Mouse (Mus musculus) kidney, postnatal 0 days (tissue): Measurements from ENCODE around the gene Prdm4. TPM values are rescaled to one million over a fixed set of nuclear protein-coding genes. Genes with fewer than 3 reads are reported as not detected.
A peak's percentile ranks its signal among the peaks of the same experiment; 100 is the strongest.

Experiments
- ATAC-seq: fragments of 200-750 bp; cut with Nextera tagmentation; replicated peaks from 2 replicates; pipeline ENCODE4 v1.8.0; 2017; ENCODE audit warnings: low read depth, moderate number of reproducible peaks, moderate TSS enrichment, moderate library complexity; ENCODE audit not compliant: low FRiP score
- DNase-seq: peaks from one replicate; pipeline ENCODE4 v3.0.0-alpha.2; 2016; ENCODE audit warnings: low spot score
- H3K27ac ChIP-seq: fragments of 300-500 bp; sonication (generic); 2 replicates; pipeline ENCODE4 v1.5.1; 2014; ENCODE audit warnings: mild to moderate bottlenecking
- H3K27me3 ChIP-seq: fragments of 300-500 bp; sonication (generic); 2 replicates; pipeline ENCODE4 v1.6.1; 2014; ENCODE audit warnings: low read length, mixed read lengths; ENCODE audit not compliant: insufficient read depth
- H3K36me3 ChIP-seq: fragments of 300-500 bp; sonication (generic); 2 replicates; pipeline ENCODE4 v1.6.1; 2014; ENCODE audit warnings: low read length, mixed read lengths; ENCODE audit not compliant: insufficient read depth
- H3K4me1 ChIP-seq: fragments of 300-500 bp; sonication (generic); replicated peaks from 2 replicates; pipeline ENCODE4 v1.6.1; 2014; ENCODE audit warnings: antibody characterized with exemption, low read length, mixed read lengths; ENCODE audit not compliant: insufficient read depth
- H3K4me2 ChIP-seq: fragments of 300-500 bp; sonication (generic); 2 replicates; pipeline ENCODE4 v1.6.1; 2014; ENCODE audit warnings: mild to moderate bottlenecking, low read length, moderate library complexity, mixed read lengths
- H3K4me3 ChIP-seq: fragments of 300-500 bp; sonication (generic); replicated peaks from 2 replicates; pipeline ENCODE4 v1.5.1; 2014; ENCODE audit warnings: low read depth, low read length
- H3K9ac ChIP-seq: fragments of 300-500 bp; sonication (generic); 2 replicates; pipeline ENCODE4 v1.6.1; 2014; ENCODE audit warnings: low read depth, low read length
- H3K9me3 ChIP-seq: fragments of 300-500 bp; sonication (generic); replicated peaks from 2 replicates; pipeline ENCODE4 v1.6.1; 2016; ENCODE audit warnings: low read length, inconsistent platforms, mixed read lengths
- CTCF ChIP-seq: IDR thresholded peaks from 2 replicates; pipeline ENCODE4 v1.5.1; 2016; ENCODE audit warnings: antibody characterized with exemption, low read depth, mild to moderate bottlenecking, moderate library complexity
- WGBS: fragments of 180-500 bp; shearing (Covaris S2); extraction: QIAGEN DNeasy Blood & Tissue Kit; methylation state at CpG from one replicate; pipeline ENCODE4 v1.1.7; 2014; 5-methylcytosine and 5-hydroxymethylcytosine counted together
- polyA plus RNA-seq: library from polyadenylated mRNA; unstranded; fragments of >200 nt; fragmentation: Nextera tagmentation; extraction: Ambion mirVana; gene quantifications from 2 replicates; pipeline ENCODE4 v1.2.1, GENCODE M21; 2015

The Prdm4 gene
- polyA plus RNA-seq, 1 experiment from 2014 or later = 10.9 TPM

- H3K4me1 ChIP-seq = no peaks in the 10 kb centered on the region
- DNase-seq (no peak), ATAC-seq (no peak)
- no peak overlapping the region for H3K27ac ChIP-seq
- H3K27me3 ChIP-seq = no peaks in the 10 kb centered on the region
- H3K4me3 ChIP-seq = no peak overlapping the region
- no peak overlapping the region for H3K4me2 ChIP-seq
- peaks cover 15% of the 10 kb centered on the region; the same call in 1 of the 2 replicates for H3K36me3 ChIP-seq
- 90% methylated on average over 13 of the region's 13 CpGs for WGBS
- H3K9me3 ChIP-seq = no peaks in the 10 kb centered on the region
- no peak for TF ChIP-seq CTCF
- no peak overlapping the region for H3K9ac ChIP-seq
Measured at GRCm38 (mm10) chr10:85873861-85874544, 42.9 kb downstream of the Prdm4 start.

GRCm38 (mm10) chr10:85872479-85872773 is 44.5 kb downstream of the Prdm4 start:
- no peak for DNase-seq
- H3K27me3 ChIP-seq = no peaks in the 10 kb centered on the region
- no peak for TF ChIP-seq CTCF
- no peaks in the 10 kb centered on the region for H3K4me1 ChIP-seq
- H3K9ac ChIP-seq = peak overlapping the region; percentile 84
- ATAC-seq = 0 out of 2 replicates have a peak, but pooled peaks have one; percentile 3
- H3K27ac ChIP-seq = no peak overlapping the region
- 3% methylated on average over 5 of the region's 5 CpGs for WGBS
- H3K4me3 ChIP-seq = peak overlapping the region; percentile 96
- peaks cover 15% of the 10 kb centered on the region; the same call in 1 of the 2 replicates for H3K36me3 ChIP-seq
- peak overlapping the region; percentile 81 for H3K4me2 ChIP-seq
- no peaks in the 10 kb centered on the region for H3K9me3 ChIP-seq

GRCm38 (mm10) chr10:85871698-85872478 is 45.1 kb downstream of the Prdm4 start:
- no peaks in the 10 kb centered on the region for H3K9me3 ChIP-seq
- peak; percentile 92 for ATAC-seq

GRCm38 (mm10) chr10:85846105-85846862 is 70.7 kb downstream of the Prdm4 start:
- no peak for TF ChIP-seq CTCF
- H3K4me3 ChIP-seq = no peak overlapping the region
- H3K27me3 ChIP-seq = no peaks in the 10 kb centered on the region
- no peaks in the 10 kb centered on the region for H3K4me1 ChIP-seq
- DNase-seq (no peak), ATAC-seq (no peak)
- H3K9ac ChIP-seq = no peak overlapping the region
- no peaks in the 10 kb centered on the region for H3K9me3 ChIP-seq
- H3K4me2 ChIP-seq = no peak overlapping the region
- WGBS = 70% methylated on average over 4 of the region's 4 CpGs
- H3K27ac ChIP-seq = no peak overlapping the region
- no peaks in the 10 kb centered on the region for H3K36me3 ChIP-seq

More at GRCm38 (mm10) chr10:85871698-85872478, 45.1 kb downstream of the Prdm4 start:
- DNase-seq = peak; percentile 96
- H3K4me3 ChIP-seq = peak overlapping the region; percentile 96
- peak overlapping the region; percentile 84 for H3K9ac ChIP-seq
- no peaks in the 10 kb centered on the region for H3K4me1 ChIP-seq
- WGBS = under 1% methylated on average over 55 of the region's 55 CpGs
- peak overlapping the region; percentile 81 for H3K4me2 ChIP-seq
- peak overlapping the region; percentile 83 for H3K27ac ChIP-seq
- no peaks in the 10 kb centered on the region for H3K27me3 ChIP-seq
- peaks cover 15% of the 10 kb centered on the region; the same call in 1 of the 2 replicates for H3K36me3 ChIP-seq
- no peak for TF ChIP-seq CTCF

Other genes starting within 250 kb of the Prdm4 start
- 55.6 and 59.4 TPM in 2 replicates for gene Pwp1, start 87.6 kb downstream of the Prdm4 start, polyA plus RNA-seq
- 1.6 and 1.7 TPM in 2 replicates for gene Ascl4, start 10.5 kb upstream of the Prdm4 start, polyA plus RNA-seq
- gene Rtcb, start 40.7 kb upstream of the Prdm4 start, polyA plus RNA-seq = 146 and 159 TPM in 2 replicates
- gene Bpifc, start 94.8 kb upstream of the Prdm4 start, polyA plus RNA-seq = 0.25 and 0.38 TPM in 2 replicates
- gene Fbxo7, start 104.8 kb upstream of the Prdm4 start, polyA plus RNA-seq = 41.0 and 42.9 TPM in 2 replicates